Mouse (Mus musculus) lung, embryonic 16.5 days (tissue): ENCODE data around the gene Clock. TPM values are rescaled to one million over a fixed set of nuclear protein-coding genes. Genes with fewer than 3 reads are reported as not detected.

ENCODE experiments used
- ATAC-seq: fragments of 200-750 bp; cut with Nextera tagmentation; 2 replicates; pipeline ENCODE4 v1.8.0; 2017; ENCODE audit warnings: low read depth, mild to moderate bottlenecking, moderate library complexity
- H3K27ac ChIP-seq: fragments of 300-500 bp; sonication (generic); 2 replicates; pipeline ENCODE4 v1.5.1; 2014; ENCODE audit warnings: mild to moderate bottlenecking, control low read depth, low read length
- H3K27me3 ChIP-seq: fragments of 300-500 bp; sonication (generic); 2 replicates; pipeline ENCODE4 v1.6.1; 2014; ENCODE audit warnings: low read depth, low read length, mixed read lengths; ENCODE audit not compliant: control insufficient read depth, insufficient read depth
- H3K36me3 ChIP-seq: fragments of 300-500 bp; sonication (generic); 2 replicates; pipeline ENCODE4 v1.6.1; 2014; ENCODE audit warnings: low read length; ENCODE audit not compliant: control insufficient read depth, insufficient read depth
- H3K4me1 ChIP-seq: fragments of 300-500 bp; sonication (generic); replicated peaks from 2 replicates; pipeline ENCODE4 v1.6.1; 2014; ENCODE audit warnings: low read length, mixed read lengths; ENCODE audit not compliant: control insufficient read depth, insufficient read depth
- H3K4me2 ChIP-seq: fragments of 300-500 bp; sonication (generic); 2 replicates; pipeline ENCODE4 v1.6.1; 2014; ENCODE audit warnings: low read depth, low read length, control low read depth
- H3K4me3 ChIP-seq: fragments of 300-500 bp; sonication (generic); 2 replicates; pipeline ENCODE4 v1.5.1; 2014; ENCODE audit warnings: mild to moderate bottlenecking, low read length, control low read depth
- H3K9ac ChIP-seq: fragments of 300-500 bp; sonication (generic); 2 replicates; pipeline ENCODE4 v1.6.1; 2014; ENCODE audit warnings: low read length, control low read depth
- H3K9me3 ChIP-seq: fragments of 300-500 bp; sonication (generic); 2 replicates; pipeline ENCODE4 v1.6.1; 2016; ENCODE audit warnings: low read length; ENCODE audit not compliant: control insufficient read depth
- WGBS: fragments of 180-500 bp; shearing (Covaris S2); extraction: QIAGEN DNeasy Blood & Tissue Kit; methylation state at CpG from one replicate; pipeline ENCODE4 v1.1.7; 2014; 5-methylcytosine and 5-hydroxymethylcytosine counted together
- polyA plus RNA-seq: library from polyadenylated mRNA; unstranded; fragments of >200 nt; fragmentation: Nextera tagmentation; extraction: Ambion mirVana; gene quantifications from 2 replicates; pipeline ENCODE4 v1.2.1, GENCODE M21; 2015

Gene Clock
- polyA plus RNA-seq, 1 experiment from 2014 or later: 13.9 TPM

GRCm38 (mm10) chr5:76243274-76243673 is 61.3 kb downstream of the Clock start:
- H3K4me1 ChIP-seq: no peaks in the 10 kb centered on the region
- H3K4me2 ChIP-seq: no peak overlapping the region
- H3K36me3 ChIP-seq: peaks cover 4% of the 10 kb centered on the region
- no peak overlapping the region for H3K9ac ChIP-seq
- 82% methylated on average over 3 of the region's 3 CpGs for WGBS
- no peaks in the 10 kb centered on the region for H3K9me3 ChIP-seq
- H3K27ac ChIP-seq: no peak overlapping the region
- no peak overlapping the region for H3K4me3 ChIP-seq
- no peaks in the 10 kb centered on the region for H3K27me3 ChIP-seq
- ATAC-seq: no peak

GRCm38 (mm10) chr5:76231171-76231855 is 73.3 kb downstream of the Clock start:
- H3K4me1 ChIP-seq: no peaks in the 10 kb centered on the region
- H3K9ac ChIP-seq: no peak overlapping the region
- no peak overlapping the region for H3K4me2 ChIP-seq
- H3K27ac ChIP-seq: no peak overlapping the region
- H3K9me3 ChIP-seq: no peaks in the 10 kb centered on the region
- 86% methylated on average over 13 of the region's 13 CpGs for WGBS
- no peaks in the 10 kb centered on the region for H3K27me3 ChIP-seq
- H3K36me3 ChIP-seq: peaks cover 32% of the 10 kb centered on the region
- no peak overlapping the region for H3K4me3 ChIP-seq
- no peak for ATAC-seq

- H3K27me3 ChIP-seq: no peaks in the 10 kb centered on the region
- no peak overlapping the region for H3K4me3 ChIP-seq
- no peak overlapping the region for H3K27ac ChIP-seq
- H3K9me3 ChIP-seq: no peaks in the 10 kb centered on the region
- H3K36me3 ChIP-seq: peaks cover 9% of the 10 kb centered on the region
- no peaks in the 10 kb centered on the region for H3K4me1 ChIP-seq
- no peak for ATAC-seq
- no peak overlapping the region for H3K9ac ChIP-seq
- 59% methylated on average over 6 of the region's 6 CpGs for WGBS
- no peak overlapping the region for H3K4me2 ChIP-seq
Observed at GRCm38 (mm10) chr5:76216691-76217090, 87.9 kb downstream of the Clock start.

GRCm38 (mm10) chr5:76208066-76208465 is 96.5 kb downstream of the Clock start:
- H3K27ac ChIP-seq: no peak overlapping the region
- no peaks in the 10 kb centered on the region for H3K27me3 ChIP-seq
- H3K9me3 ChIP-seq: no peaks in the 10 kb centered on the region
- WGBS: 81% methylated on average over 5 of the region's 5 CpGs
- H3K36me3 ChIP-seq: peaks cover 41% of the 10 kb centered on the region
- no peak overlapping the region for H3K4me2 ChIP-seq
- no peak overlapping the region for H3K9ac ChIP-seq
- no peak overlapping the region for H3K4me3 ChIP-seq
- H3K4me1 ChIP-seq: no peaks in the 10 kb centered on the region
- ATAC-seq: no peak

- WGBS: 78% methylated on average over 2 of the region's 2 CpGs
- no peak for ATAC-seq
Observed at GRCm38 (mm10) chr5:76205886-76206285, 98.7 kb downstream of the Clock start.

GRCm38 (mm10) chr5:76203171-76203570 is 101.4 kb downstream of the Clock start:
- Histone ChIP-seq H3K4me1 (no peaks in the 10 kb centered on the region), H3K27me3 (no peaks in the 10 kb centered on the region), H3K27ac (no peak overlapping the region), H3K36me3 (peaks cover 51% of the 10 kb centered on the region), H3K9ac (no peak overlapping the region), H3K9me3 (no peaks in the 10 kb centered on the region), H3K4me3 (no peak overlapping the region), H3K4me2 (no peak overlapping the region)
- no peak for ATAC-seq
- WGBS: 84% methylated on average over 3 of the region's 3 CpGs

More at GRCm38 (mm10) chr5:76205886-76206285, 98.7 kb downstream of the Clock start:
- H3K36me3 ChIP-seq: peaks cover 45% of the 10 kb centered on the region
- H3K4me2 ChIP-seq: no peak overlapping the region
- H3K4me3 ChIP-seq: no peak overlapping the region
- H3K27me3 ChIP-seq: no peaks in the 10 kb centered on the region
- no peaks in the 10 kb centered on the region for H3K4me1 ChIP-seq
- no peak overlapping the region for H3K27ac ChIP-seq
- no peaks in the 10 kb centered on the region for H3K9me3 ChIP-seq
- H3K9ac ChIP-seq: no peak overlapping the region

- no peaks in the 10 kb centered on the region for H3K4me1 ChIP-seq
- H3K27me3 ChIP-seq: no peaks in the 10 kb centered on the region
- H3K27ac ChIP-seq: no peak overlapping the region
- H3K4me2 ChIP-seq: no peak overlapping the region
- 88% methylated on average over 13 of the region's 13 CpGs for WGBS
- H3K9me3 ChIP-seq: no peaks in the 10 kb centered on the region
- ATAC-seq: no peak
- no peak overlapping the region for H3K9ac ChIP-seq
- H3K4me3 ChIP-seq: no peak overlapping the region
- H3K36me3 ChIP-seq: peaks cover 27% of the 10 kb centered on the region
Observed at GRCm38 (mm10) chr5:76199346-76199745, 105.2 kb downstream of the Clock start.

- WGBS: 53% methylated on average over 6 of the region's 6 CpGs
- Histone ChIP-seq H3K4me1 (peaks cover 10% of the 10 kb centered on the region; the same call in 1 of the 2 replicates), H3K9me3 (no peaks in the 10 kb centered on the region), H3K27me3 (no peaks in the 10 kb centered on the region), H3K9ac (no peak overlapping the region), H3K27ac (no peak overlapping the region), H3K4me2 (no peak overlapping the region), H3K4me3 (no peak overlapping the region), H3K36me3 (peaks cover 11% of the 10 kb centered on the region)
- no peak for ATAC-seq
Observed at GRCm38 (mm10) chr5:76194377-76194945, 110.1 kb downstream of the Clock start.

- H3K27ac ChIP-seq: no peak overlapping the region
- H3K4me1 ChIP-seq: peaks cover 10% of the 10 kb centered on the region; the same call in 1 of the 2 replicates
- H3K4me2 ChIP-seq: no peak overlapping the region
- H3K9me3 ChIP-seq: no peaks in the 10 kb centered on the region
- H3K4me3 ChIP-seq: no peak overlapping the region
- peaks cover 7% of the 10 kb centered on the region; the same call in 1 of the 2 replicates for H3K36me3 ChIP-seq
- no peaks in the 10 kb centered on the region for H3K27me3 ChIP-seq
- no peak for ATAC-seq
- H3K9ac ChIP-seq: no peak overlapping the region
Observed at GRCm38 (mm10) chr5:76193075-76193474, 111.5 kb downstream of the Clock start.
